Mouse (Mus musculus) cerebellum, adult 2 months (tissue): ENCODE measurements around the gene Pgf.

Experiments used
- CTCF ChIP-seq: fragments of 200-500 bp; IDR thresholded peaks from 2 replicates; pipeline ENCODE4 v1.5.1; 2011; ENCODE audit warnings: low read depth, mild to moderate bottlenecking, control low read depth, low read length, moderate library complexity, borderline replicate concordance; ENCODE audit not compliant: insufficient read depth
- POLR2A ChIP-seq: fragments of 200-500 bp; IDR thresholded peaks from 2 replicates; pipeline ENCODE4 v1.6.1; 2011; ENCODE audit warnings: low read length, control low read depth, borderline replicate concordance; ENCODE audit not compliant: insufficient read depth

DNA sequence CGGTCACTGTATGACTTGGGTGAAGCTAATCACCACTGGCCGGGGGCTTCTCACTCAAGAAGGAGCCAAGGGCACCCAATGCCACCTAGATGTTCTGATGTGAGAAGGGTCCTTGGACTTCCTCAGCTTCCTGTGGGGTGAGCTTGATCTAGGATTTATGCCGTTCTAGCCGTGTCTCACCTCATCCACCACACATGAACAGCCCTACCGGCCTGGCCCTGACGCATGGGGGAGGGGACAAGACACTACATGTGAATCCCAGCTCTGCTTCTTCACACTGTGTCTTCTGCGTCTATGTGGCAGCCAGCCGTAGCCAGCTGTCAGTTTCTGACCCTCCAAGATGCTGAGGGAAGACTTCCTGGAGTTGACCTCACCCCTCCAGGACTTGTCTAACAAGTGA is 18.8 kb downstream of the Pgf start:
- TF ChIP-seq POLR2A = no peak
- no peak for TF ChIP-seq CTCF
